Mouse (Mus musculus) neural tube, embryonic 10.5 days (tissue): ENCODE measurements around the gene Tsfm.
A peak's percentile ranks its signal among the peaks of the same experiment; 100 is the strongest.

ENCODE experiments used
- DNase-seq: peaks from one replicate; pipeline ENCODE4 v3.0.0-alpha.2; 2017; ENCODE audit warnings: low spot score; ENCODE audit errors: extremely low spot score

Tsfm gene

DNA sequence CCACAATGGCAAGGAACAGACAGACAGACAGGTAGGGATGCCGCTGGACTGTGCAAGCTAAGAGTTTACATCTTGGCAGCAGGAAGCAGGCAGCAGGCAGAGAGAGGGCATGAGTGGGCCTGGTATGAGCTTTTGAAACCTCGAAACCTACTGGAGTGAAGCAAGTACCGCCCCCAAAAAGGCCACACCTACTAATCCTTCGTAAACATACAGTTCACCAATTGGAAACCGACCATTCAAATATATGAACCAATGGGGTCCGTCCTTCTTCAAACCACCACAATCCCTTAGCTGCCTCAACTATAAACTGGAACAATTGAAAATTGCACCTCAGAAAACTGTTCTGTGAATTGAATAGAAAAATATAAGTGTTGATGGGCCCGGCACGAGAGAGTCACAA, 66.8 kb downstream of the Tsfm start:
- no peak for DNase-seq

DNA sequence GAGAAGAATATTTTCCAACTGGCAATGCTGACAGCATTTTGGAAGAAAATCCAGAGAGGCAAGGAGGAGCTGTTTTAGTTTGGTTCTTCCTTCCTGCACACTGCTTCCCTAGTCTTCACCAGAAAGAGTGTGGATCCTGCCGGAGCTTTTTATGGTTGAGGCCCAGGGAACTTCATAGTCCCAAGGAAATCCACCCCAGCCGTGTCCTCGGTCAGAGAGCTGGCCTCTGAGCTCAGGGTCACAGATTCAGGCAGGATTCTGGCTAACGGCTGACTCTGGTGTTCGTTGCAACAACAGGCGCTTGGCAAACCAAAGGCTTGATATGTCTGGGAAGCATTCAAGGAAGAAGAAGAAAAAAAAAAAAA, 67.7 kb downstream of the Tsfm start:
- DNase-seq = no peak

DNA sequence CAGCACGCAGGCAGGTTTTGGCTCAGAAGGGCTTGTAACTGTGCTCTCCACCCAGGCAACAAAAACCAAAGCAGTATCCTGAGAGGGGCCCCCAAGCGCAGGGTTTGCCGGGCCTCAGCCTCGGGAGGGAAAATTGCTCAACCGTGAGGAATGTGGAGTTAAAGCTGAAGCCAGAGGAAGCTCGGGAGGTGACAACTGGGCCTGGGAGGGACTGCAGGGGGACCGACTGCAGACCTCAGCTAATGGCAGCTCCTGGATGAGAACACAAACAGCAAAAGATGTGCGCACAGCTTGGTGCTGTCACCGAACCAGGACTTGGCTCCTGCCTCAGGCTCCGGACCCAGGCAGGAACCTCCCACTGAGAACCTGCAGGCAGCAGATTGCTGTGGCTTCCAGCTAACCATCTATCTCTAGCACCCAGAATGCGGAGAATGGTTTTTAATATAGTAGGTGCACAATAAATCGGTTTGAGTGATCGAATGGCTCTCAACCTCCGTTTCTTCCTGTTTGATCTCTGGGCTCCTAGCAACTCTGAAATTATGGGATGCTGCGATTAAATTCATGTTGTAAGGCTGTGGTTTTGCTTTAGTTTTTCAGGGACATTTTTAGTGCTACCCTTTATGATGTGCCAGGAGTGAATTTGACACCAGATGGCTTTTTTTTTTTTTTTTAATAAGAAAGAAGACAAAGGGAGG, 68.2 kb downstream of the Tsfm start:
- peak; percentile 53 for DNase-seq

DNA sequence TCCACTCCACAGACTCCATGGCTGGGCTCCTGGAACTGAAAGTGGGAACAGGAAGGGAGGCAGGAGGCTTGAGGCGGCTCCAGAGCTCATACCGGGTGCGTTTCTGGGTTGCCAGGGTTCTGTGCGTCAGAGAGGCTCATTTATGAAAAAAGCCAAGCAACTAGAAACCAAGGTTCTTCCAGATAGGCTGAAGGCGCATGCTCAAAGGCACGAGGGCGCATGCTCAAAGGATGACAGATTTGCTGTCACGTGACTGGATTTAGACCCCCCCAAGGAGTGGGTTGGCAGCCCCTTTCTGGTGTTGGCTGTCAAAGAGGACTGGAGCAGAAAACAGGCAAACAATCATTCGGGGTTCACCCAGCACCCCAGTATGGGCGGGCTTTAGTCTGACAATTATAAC, 68.9 kb downstream of the Tsfm start:
- DNase-seq = no peak
